Mouse (Mus musculus) right cerebral cortex, postnatal 10 days (tissue): Measurements from ENCODE around the gene Rab23.
"Not testable (repeated sequence)": the region's sequence is repeated elsewhere in the genome, so short reads cannot be mapped to it uniquely, and the experiment has no call there.

ENCODE experiments used
- DNase-seq, 2 experiments: peaks; one replicate each; pipeline ENCODE4 v3.0.0; 2021; ENCODE audit warnings: low spot score in 2 of 2

The Rab23 gene

DNA sequence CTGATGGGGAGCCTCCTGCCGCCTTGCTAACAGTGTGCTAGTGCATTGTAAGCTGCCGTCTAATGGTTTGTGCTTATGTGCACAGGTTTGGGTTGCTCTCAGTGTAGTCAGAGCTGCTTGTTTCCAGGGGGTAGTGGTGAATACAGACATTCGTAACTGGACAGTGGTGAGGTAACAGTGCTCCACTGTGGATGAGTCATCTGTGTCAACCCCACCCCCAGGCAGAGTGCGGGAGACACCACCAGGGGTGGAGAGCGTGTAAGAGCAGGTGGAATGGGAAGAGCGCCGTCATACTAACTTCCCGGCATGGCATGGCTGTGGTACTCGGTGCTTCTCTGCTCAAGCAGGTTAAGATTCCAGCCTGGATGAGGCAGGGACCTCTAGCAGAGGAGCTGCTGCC is 13.4 kb downstream of the Rab23 start:
- DNase-seq, result no peak

DNA sequence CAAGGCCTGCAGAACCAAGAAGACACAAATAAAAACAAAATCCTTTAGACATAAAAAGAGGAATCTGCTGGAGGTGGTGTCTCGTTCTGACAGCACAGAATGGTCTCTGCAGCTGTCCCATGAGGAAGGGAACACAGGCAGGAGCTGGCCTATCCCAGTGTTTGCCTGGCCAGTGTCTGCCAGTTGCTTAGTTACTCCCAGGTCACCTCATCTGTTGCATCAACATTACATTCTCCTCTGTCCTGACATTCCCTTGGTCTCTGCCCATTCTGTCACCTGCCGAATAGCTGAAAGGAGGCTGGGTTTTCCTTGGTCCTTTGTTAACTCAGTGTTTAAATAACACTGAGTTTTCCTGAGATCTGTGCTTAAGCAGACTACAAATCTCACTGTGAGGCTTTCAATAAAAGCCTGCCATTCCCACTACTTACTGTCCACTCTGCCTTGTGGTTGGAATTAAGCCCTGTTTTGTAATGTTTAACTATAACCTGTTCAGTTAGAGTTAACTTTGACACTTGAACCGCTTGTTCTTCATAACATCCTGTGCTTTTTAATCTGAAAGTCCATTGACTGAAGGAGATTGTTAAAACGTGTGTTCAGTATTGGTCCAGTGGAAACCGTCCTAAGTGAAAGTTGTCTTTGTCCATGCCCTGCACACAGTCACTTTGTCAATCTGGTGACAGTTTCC is 14.5 kb downstream of the Rab23 start:
- DNase-seq, result no peak

DNA sequence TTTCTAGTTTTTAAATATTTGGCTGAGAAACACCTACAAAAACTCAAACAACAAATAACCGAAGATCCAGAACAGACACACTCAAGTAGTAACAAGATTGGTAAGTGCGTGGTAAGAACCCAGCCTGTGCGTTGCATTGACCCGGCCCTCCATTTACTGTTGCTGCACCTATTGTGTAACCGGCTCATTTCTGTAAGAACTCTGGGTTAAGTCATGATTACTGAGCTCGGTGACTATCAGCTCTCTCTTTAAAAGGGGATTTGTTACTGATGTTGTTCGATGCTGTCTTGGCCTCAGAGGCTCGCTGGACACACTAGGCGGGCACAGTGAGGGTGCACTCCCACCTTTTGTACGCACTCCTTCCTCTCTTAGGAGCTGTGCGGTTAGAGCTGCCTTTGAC is 18.6 kb downstream of the Rab23 start:
- DNase-seq, result no peak

DNA sequence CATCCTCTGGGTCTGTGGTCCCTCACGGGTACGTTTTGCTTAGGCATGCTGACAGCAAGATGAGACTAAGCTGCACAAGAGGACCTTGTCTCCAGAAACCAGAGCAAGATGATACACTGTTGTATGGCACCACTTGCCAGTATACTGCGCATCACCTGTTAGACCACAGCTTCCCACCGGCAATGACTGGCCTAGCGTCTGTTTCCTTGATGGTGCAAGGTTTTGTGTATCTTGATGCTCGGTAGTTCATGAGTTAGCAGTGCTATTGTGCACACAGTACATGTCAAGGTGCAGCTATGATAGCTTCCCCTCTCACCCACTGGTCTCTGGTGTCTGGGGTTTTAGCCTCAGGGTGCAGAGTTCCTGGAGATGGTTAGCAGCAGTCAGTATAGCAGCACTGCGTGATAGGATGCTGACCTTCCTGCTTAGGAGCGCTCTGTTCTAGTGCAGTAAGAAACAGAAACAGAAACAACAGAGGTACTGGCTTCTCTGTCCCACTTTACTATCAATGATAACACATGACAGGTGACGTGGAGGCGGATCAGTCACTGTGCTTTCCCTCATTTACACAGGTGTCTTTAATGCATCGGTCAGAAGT is 19.1 kb downstream of the Rab23 start:
- DNase-seq, result no peak

DNA sequence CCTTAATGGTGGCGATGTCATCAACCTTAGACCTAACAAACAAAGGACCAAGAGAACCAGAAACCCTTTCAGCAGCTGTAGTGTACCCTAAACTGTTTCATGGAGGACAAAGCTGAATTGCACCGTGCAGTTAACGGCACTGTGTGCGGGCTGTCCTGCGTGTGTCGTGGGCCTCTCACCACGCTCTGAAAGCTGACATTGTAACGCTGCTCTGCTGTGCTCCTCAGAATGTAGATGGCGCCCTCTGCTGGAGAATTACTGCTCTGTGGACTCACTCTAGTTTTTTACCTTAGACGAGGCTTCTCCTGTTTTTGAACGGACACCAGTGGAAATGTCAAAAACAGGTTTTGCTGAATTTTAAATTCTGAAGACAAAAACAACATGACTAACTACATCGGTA is 19.6 kb downstream of the Rab23 start:
- peak; percentile 87 to 91 for DNase-seq

DNA sequence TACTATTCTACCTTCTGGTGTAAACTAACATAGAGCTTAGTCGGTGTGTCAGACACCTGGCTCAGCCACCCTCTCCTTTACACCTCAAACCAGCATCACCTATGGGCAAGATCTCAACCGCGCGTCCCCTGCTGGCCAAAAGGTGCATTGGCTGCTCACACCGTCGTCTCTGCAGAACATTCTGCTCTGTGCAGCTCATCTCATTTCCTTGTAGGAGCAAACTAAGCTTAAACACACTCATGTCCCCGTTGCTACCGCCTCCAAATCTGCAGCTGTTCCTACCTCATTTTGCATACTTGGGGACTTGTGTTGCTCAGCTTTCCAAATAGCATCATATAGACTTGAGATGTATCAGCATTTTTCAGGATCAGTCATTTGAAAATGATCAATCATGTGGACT is 23.2 kb downstream of the Rab23 start:
- DNase-seq, result peak in 1 of 2 experiments; percentile 43

DNA sequence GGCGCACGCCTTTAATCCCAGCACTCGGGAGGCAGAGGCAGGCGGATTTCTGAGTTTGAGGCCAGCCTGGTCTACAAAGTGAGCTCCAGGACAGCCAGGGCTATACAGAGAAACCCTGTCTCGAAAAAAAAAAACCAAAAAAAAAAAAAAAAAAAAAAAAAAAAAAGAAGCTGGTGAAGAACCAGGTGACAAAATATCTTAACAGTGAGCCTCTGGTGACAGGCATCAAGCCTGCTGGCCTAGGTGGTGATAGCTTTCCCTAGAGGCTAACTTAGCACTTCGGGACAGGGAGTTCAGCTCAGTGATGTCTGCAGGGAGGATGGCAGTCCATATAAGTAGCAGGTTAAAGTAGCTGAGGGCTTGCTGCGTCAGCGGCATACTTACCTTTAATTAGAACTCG is 25.1 kb downstream of the Rab23 start:
- not testable (repeated sequence) for DNase-seq

DNA sequence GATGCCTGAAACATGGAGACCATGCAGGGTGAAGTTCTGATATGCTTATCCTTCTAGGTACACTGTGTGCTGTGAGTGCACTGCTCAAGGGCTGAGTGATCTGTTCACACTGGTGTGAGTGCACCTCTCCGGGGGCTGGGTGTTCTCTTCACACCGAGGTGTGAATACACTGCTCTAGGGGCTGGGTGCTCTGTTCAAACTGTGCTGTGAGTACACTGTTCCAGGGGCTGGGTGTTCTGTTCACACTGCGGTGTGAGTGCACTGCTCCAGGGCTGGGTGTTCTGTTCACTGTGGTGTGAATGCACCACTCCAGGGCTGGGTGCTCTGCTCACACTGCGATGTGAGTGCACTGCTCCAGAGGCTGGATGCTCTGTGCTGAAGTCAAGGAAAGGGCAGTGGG is 26.2 kb downstream of the Rab23 start:
- no peak for DNase-seq

DNA sequence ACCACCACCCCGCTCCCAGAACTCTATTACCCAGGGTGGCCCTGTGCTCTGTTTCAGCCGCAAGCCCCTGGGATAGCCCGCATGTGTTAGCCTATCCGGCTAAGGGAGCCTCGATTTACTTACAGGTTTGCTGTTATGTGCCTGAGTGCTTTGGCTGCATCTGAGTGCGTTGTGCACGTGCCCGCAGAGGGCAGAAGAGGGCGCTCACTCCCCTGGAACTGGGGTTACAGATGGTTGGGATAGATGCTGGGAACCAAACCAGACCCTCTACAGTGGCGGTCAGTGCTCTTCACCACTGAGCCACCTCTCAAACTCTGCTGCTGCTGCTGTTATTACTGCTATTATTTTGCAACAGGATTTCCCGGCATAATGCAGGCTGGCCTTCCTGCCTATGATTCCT is 29.4 kb downstream of the Rab23 start:
- no peak for DNase-seq

DNA sequence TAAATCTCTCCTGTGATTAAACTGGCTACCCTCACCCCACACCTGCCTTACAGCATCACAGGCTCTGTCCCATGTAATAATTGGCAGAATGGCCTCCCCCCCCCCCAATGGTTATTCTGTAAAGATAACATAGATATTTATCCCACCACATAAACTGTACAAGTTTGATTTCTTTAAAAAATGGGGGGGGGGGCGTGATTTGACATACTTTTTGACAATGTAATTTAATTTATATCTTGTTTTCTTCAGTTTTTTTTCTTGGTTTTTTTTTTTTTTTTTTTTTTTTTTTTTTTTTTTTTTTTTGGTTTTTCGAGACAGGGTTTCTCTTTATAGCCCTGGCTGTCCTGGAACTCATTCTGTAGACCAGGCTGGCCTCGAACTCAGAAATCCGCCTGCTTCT is 30.0 kb downstream of the Rab23 start:
- DNase-seq, result not testable (repeated sequence)

DNA sequence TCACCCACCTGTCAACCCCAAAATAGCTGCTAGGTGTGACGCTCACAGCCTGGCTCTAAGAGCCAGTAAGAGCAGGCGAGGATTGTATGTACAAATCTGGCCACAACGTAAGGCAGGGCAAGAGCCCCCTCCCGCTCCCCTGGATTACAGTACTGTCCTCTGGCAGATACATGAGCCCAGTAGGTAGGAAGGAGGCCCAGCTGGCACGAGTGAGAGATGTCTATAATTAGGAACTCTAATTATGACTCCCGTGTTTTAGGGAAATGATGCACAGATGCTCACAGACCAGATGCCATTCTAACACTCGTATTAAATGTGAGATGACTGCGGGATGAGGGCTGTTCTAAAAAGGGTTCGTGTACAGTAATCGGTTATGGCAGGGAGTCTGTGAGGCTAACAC is 31.6 kb downstream of the Rab23 start:
- DNase-seq, result peak; percentile 56 to 84

DNA sequence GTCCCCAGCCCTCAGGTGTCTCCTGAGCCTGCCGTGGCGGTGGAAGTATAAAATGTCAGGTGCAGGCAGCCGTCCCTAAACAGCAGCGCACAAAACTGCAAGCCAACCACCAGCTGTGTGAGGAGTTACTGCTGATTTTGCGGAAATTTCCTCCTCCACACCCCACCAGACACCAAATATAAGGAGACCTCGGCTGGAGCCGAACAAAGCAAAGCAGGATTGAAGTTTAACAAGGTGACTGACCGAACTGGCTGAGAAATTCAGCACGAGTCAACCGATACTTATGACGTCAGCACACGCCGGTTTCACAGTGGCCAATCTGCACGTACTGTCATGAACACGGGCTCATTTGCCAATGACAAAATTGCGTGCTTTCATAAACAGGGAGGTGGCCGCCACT is 34.4 kb downstream of the Rab23 start:
- DNase-seq, result no peak

DNA sequence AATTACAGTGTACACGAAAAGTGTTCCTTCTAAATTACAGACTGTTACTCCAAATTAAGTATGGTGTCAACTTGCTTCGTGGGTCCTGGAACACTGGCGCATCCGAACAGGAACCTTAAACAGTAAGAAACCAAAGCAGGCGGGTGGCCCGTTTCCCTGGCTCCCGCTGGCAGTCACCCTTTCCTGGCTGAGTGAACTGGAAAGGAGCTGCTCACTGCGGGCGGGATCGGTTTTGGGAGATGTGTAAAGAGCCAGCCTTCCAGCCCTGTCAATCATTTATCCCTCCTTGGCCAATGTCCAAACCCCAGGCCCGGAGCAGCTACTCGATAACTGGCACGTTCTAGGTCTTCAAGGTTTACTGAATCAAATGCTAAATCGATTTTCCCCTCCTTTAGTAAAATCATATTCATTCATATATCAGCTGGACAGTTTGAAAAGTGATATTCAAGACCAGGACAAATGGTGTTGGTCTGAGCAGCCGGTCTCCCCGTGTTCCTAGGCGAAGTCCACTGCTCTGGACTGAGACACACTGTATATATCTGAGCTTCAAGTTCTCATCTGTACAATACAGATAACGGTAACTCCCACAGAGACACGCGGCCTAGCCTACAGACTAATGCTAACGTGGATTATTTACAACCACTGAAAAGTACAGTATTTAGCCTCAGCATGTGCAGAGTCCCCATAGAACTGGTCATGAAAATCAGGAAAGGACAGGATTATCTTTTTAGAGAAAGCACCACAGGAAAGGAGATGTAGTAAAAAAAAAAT is 35.5 kb downstream of the Rab23 start:
- peak; percentile 49 to 50 for DNase-seq

DNA sequence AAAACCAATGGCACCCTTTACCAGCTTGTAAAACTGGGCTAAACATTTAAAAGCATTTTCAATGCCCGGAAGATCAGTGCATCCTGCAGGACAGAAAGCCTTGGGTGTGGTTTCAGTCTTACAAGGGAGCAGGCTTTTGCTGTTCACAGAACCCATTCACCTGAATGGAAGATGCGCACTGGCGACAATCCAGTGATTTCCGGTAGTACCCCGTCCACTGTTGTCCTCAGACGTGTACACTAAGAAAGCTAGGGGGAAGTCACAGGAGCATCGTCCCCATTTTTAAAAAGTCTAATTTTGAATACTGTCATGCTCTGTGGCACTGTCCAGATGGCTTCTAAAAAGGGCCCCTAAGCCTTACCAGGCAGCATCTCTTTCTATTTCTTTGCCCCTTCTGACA is 36.1 kb downstream of the Rab23 start:
- no peak for DNase-seq

DNA sequence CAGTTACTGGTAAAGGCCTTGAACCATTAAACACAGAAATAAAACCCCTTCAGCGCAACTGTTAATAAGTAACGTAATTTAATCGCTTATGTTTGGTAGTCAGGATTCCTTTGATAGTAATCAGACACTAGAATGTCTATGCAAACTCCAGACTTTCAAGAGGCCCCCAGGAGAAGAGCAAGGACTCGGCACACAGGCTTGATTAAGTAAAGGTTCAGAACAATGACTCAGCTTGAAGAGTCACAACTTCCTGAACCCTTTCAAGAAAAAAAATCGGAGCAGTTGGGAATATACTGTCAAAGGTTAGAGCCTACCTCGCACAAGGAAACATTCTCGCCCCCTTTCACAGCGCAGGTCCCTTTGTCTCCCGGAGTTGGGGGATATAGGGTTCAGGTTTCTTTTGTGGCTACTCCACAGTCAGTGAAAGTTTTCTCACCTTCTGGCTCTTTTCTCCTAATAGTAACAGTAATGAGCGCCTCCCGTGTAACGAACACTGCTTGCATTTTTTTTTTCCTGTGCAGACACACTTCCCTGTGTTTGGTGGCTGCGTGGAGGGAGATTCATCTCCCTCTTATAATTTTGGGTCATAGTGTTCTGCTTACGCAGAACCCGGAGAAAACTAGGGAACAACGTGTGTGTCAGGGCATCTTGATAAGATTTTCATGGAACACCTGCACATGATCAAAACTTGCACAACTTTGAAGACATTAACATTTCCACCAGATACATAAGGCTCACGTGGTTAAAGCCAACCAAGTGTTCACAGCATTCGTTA is 36.8 kb downstream of the Rab23 start:
- no peak for DNase-seq

DNA sequence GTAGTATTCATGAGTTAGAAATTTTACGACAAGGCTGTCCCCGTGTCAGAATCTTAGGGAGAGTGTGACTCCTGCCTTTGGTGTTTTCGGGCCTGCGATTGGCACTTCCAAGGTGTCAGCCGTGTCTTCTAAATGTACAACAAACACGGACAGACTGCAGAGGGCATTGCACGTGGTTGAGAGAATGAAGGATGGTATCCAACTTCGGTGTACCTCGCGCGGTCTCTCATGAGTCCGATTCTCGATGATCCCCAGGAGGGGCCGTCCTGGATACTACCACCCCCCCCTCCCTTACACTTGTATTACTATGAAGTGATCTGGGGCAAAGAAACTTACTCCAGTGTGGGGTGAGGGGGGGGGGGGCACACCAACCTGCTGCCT is 37.3 kb downstream of the Rab23 start:
- DNase-seq, result no peak

DNA sequence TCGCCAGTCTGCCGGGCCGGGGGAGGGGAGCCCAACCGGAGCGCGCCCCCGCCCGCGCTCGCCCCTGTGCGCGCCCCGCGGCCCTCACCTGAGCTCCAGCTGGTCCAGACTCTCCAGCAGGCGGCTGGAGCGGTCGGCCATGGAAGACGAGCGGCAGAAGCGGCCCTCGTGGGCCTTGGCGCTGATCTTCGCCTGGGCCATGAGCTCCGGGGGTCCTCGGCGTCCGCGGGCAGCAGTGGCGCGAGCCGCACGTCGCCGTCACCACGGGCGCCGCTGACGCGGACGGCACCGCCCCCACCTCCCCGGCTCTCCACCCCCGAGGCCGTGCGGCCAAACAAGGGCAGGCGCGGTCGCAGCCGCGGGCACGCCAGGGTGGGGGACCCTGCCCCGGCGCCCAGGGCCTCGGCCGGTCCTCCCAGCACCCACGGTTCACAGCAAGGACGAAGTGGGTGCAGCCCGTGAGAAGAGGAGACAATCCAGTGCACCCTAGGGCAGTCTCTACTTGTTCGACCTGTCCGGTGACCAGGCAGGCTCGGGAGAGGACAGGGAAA is 37.9 kb downstream of the Rab23 start, which contains the start of gene Bag2:
Bag2 (minus strand) TSS at position 305 of the 551 bp plus-strand sequence.
- DNase-seq, result peak; percentile 62 to 66

DNA sequence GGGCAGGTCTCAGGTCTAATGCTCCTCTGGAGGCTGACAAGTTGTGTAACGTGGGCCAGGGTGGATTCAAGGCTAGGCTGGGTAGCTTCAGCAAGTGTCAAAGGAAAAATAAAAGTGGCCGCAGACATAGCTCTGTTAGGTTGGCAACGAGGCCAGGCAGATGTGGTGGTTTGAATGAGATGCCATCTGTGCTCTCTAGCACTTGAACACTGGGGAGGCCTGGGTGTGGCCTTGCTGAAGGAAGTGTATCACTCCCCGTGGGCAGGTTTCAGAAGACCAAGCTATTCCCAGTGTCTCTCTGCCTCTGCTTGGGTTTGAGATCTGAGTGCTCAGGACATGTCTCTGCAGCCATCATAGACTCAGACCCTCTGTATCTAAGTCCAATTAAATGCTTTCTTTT is 38.8 kb downstream of the Rab23 start:
- DNase-seq, result peak in 1 of 2 experiments; percentile 37

DNA sequence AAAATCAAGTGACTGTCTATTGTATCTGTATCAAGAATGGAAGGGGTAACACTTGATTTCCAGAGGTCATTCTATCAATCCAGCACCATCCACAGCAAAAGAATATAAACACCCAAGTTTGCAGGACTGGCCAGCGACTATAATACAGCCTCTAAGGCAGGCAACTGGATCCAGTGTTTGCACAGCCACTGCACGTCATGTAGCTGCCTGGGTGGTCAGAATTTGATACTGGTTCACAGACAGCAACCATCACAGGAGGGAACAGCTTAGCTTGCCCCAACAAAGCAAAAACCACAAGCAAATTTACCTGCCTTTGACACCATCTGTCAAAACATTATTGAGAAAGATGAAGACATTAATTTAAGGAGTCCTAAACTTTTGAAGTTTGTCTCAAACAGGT is 44.1 kb downstream of the Rab23 start:
- DNase-seq, result no peak

DNA sequence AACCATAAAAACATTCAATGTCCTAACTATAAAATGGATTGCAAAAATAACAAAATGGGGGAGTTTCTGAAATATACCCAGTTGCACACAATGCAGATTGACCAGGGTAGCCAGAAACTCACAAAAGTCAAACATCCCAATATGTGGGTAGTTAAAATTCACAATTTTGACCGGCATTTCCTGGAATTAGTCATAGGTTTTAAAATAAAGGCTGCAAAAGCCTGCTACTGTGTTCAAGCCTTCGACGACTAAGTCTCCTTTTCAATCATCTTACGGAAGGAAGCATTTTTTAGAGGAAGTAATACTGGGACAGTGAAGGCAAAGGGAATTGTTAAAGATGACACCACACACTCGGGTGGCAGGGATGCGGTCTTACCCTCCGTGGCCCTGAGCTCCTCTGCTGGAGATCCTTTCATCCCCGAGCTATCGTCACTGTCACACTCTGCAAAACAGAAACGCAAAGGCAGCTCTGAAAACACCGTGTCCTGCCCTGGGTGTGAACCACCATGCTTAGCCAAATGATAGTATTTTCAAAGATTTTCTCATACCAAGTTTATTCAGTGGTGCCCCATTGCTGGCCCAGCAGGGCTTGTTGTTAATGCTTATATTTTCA is 45.9 kb downstream of the Rab23 start:
- no peak for DNase-seq
